Mouse (Mus musculus): ENCODE measurements around the gene Rtn4rl2.
"Not testable (repeated sequence)": the region's sequence is repeated elsewhere in the genome, so short reads cannot be mapped to it uniquely, and the experiment has no call there.

Rtn4rl2 gene

GRCm38 (mm10) chr2:84886234-84886731 is at the start of gene Rtn4rl2:
Gene Rtn4rl2 (minus strand): TSS chr2:84886710.
- DNase-seq (ENCODE audit: extremely low spot score), result peak; percentile 48

- no peak for DNase-seq (ENCODE audit: extremely low spot score)
Measured at GRCm38 (mm10) chr2:84935065-84935464, 48.6 kb upstream of the Rtn4rl2 start.

- DNase-seq (ENCODE audit: extremely low spot score), result no peak
Measured at GRCm38 (mm10) chr2:84934649-84935007, 48.1 kb upstream of the Rtn4rl2 start.

GRCm38 (mm10) chr2:84933992-84934648 is 47.6 kb upstream of the Rtn4rl2 start:
- DNase-seq (ENCODE audit: extremely low spot score), result no peak

GRCm38 (mm10) chr2:84930186-84930585 is 43.7 kb upstream of the Rtn4rl2 start:
- no peak for DNase-seq (ENCODE audit: extremely low spot score)

GRCm38 (mm10) chr2:84919601-84920108 is 33.1 kb upstream of the Rtn4rl2 start:
- DNase-seq (ENCODE audit: extremely low spot score), result no peak

GRCm38 (mm10) chr2:84918188-84918587 is 31.7 kb upstream of the Rtn4rl2 start:
- DNase-seq (ENCODE audit: extremely low spot score), result no peak

GRCm38 (mm10) chr2:84916548-84917320 is 30.2 kb upstream of the Rtn4rl2 start:
- DNase-seq (ENCODE audit: extremely low spot score), result no peak

- DNase-seq (ENCODE audit: extremely low spot score), result no peak
Measured at GRCm38 (mm10) chr2:84915330-84915729, 28.8 kb upstream of the Rtn4rl2 start.

- no peak for DNase-seq (ENCODE audit: extremely low spot score)
Measured at GRCm38 (mm10) chr2:84913881-84914280, 27.4 kb upstream of the Rtn4rl2 start.

- DNase-seq (ENCODE audit: extremely low spot score), result no peak
Measured at GRCm38 (mm10) chr2:84912722-84913121, 26.2 kb upstream of the Rtn4rl2 start.

- not testable (repeated sequence) for DNase-seq (ENCODE audit: extremely low spot score)
Measured at GRCm38 (mm10) chr2:84896686-84897085, 10.2 kb upstream of the Rtn4rl2 start.

- DNase-seq (ENCODE audit: extremely low spot score), result no peak
Measured at GRCm38 (mm10) chr2:84895495-84896198, 9.1 kb upstream of the Rtn4rl2 start.

- DNase-seq (ENCODE audit: extremely low spot score), result no peak
Measured at GRCm38 (mm10) chr2:84893359-84893758, 6.8 kb upstream of the Rtn4rl2 start.

GRCm38 (mm10) chr2:84890045-84890340 is 3.5 kb upstream of the Rtn4rl2 start:
- DNase-seq (ENCODE audit: extremely low spot score), result peak; percentile 76

GRCm38 (mm10) chr2:84889316-84890044 is 3.0 kb upstream of the Rtn4rl2 start:
- DNase-seq (ENCODE audit: extremely low spot score), result no peak

GRCm38 (mm10) chr2:84888657-84889315 is 2.3 kb upstream of the Rtn4rl2 start:
- peak; percentile 83 for DNase-seq (ENCODE audit: extremely low spot score)

- peak; percentile 45 for DNase-seq (ENCODE audit: extremely low spot score)
Measured at GRCm38 (mm10) chr2:84887411-84888271, 1.1 kb upstream of the Rtn4rl2 start.

- peak; percentile 72 for DNase-seq (ENCODE audit: extremely low spot score)
Measured at GRCm38 (mm10) chr2:84886821-84887281, 341 bp upstream of the Rtn4rl2 start.

Measured in embryo, embryonic 9.5 days (tissue).